Mouse (Mus musculus) hindbrain, embryonic 11.5 days (tissue): ENCODE data around the gene Rgs8. TPM values are rescaled to one million over a fixed set of nuclear protein-coding genes. Genes with fewer than 3 reads are reported as not detected.
A peak's percentile ranks its signal among the peaks of the same experiment; 100 is the strongest.

ENCODE experiments used
- ATAC-seq: fragments of 200-750 bp; cut with Nextera tagmentation; 2 replicates; pipeline ENCODE4 v1.8.0; 2017; ENCODE audit warnings: mild to moderate bottlenecking, moderate TSS enrichment, moderate library complexity; ENCODE audit not compliant: low FRiP score
- DNase-seq: peaks from one replicate; pipeline ENCODE4 v3.0.0-alpha.2; 2015; ENCODE audit warnings: low spot score
- H3K27ac ChIP-seq: fragments of 300-500 bp; sonication (generic); 2 replicates; pipeline ENCODE4 v1.5.1; 2014; ENCODE audit warnings: mild to moderate bottlenecking, low read depth, low read length
- H3K27me3 ChIP-seq: fragments of 300-500 bp; sonication (generic); 2 replicates; pipeline ENCODE4 v1.6.1; 2014; ENCODE audit warnings: mild to moderate bottlenecking, low read length, moderate library complexity, mixed read lengths; ENCODE audit not compliant: control insufficient read depth, insufficient read depth
- H3K36me3 ChIP-seq: fragments of 300-500 bp; sonication (generic); 2 replicates; pipeline ENCODE4 v1.6.1; 2014; ENCODE audit warnings: mild to moderate bottlenecking, low read length, moderate library complexity, mixed read lengths; ENCODE audit not compliant: control insufficient read depth, insufficient read depth
- H3K4me1 ChIP-seq: fragments of 300-500 bp; sonication (generic); replicated peaks from 2 replicates; pipeline ENCODE4 v1.6.1; 2014; ENCODE audit warnings: low read length, mixed read lengths; ENCODE audit not compliant: control insufficient read depth, insufficient read depth
- H3K4me2 ChIP-seq: fragments of 300-500 bp; sonication (generic); replicated peaks from 2 replicates; pipeline ENCODE4 v1.6.1; 2014; ENCODE audit warnings: mild to moderate bottlenecking, low read depth, low read length
- H3K4me3 ChIP-seq: fragments of 300-500 bp; sonication (generic); 2 replicates; pipeline ENCODE4 v1.5.1; 2014; ENCODE audit warnings: low read depth, low read length
- H3K9ac ChIP-seq: fragments of 300-500 bp; sonication (generic); 2 replicates; pipeline ENCODE4 v1.6.1; 2014; ENCODE audit warnings: low read depth, low read length
- H3K9me3 ChIP-seq: fragments of 300-500 bp; sonication (generic); 2 replicates; pipeline ENCODE4 v1.6.1; 2016; ENCODE audit warnings: low read length; ENCODE audit not compliant: control insufficient read depth
- WGBS: fragments of 180-500 bp; shearing (Covaris S2); extraction: QIAGEN DNeasy Blood & Tissue Kit; methylation state at CpG from one replicate; pipeline ENCODE4 v1.1.7; 2014; 5-methylcytosine and 5-hydroxymethylcytosine counted together
- polyA plus RNA-seq: library from polyadenylated mRNA; unstranded; fragments of >200 nt; fragmentation: Nextera tagmentation; extraction: Ambion mirVana; gene quantifications from 2 replicates; pipeline ENCODE4 v1.2.1, GENCODE M21; 2014

The Rgs8 gene
- polyA plus RNA-seq, 1 experiment from 2014 or later, result 5.8 TPM

- Histone ChIP-seq H3K27ac (peak overlapping the region; percentile 84), H3K4me2 (peak overlapping the region; percentile 37), H3K27me3 (no peaks in the 10 kb centered on the region), H3K4me1 (peaks cover 5% of the 10 kb centered on the region), H3K4me3 (no peak overlapping the region), H3K9me3 (no peaks in the 10 kb centered on the region), H3K36me3 (no peaks in the 10 kb centered on the region), H3K9ac (peak overlapping the region; percentile 33; the same call in 1 of the 2 replicates)
- DNase-seq, result peak; percentile 53
- peak; percentile 61 for ATAC-seq
- 4% methylated on average over 13 of the region's 13 CpGs for WGBS
Measured at GRCm38 (mm10) chr1:153641940-153642501, 10.8 kb upstream of the Rgs8 start.

GRCm38 (mm10) chr1:153653674-153654073 lies 849 bp downstream of the Rgs8 start:
- H3K4me1 ChIP-seq, result no peaks in the 10 kb centered on the region; the same call in 1 of the 2 replicates
- H3K27ac ChIP-seq, result 0 out of 2 replicates have a peak overlapping the region, but pooled peaks have one; percentile 47
- H3K4me2 ChIP-seq, result peak overlapping the region; percentile 67
- H3K27me3 ChIP-seq, result no peaks in the 10 kb centered on the region; the same call in 1 of the 2 replicates
- H3K4me3 ChIP-seq, result peak overlapping the region; percentile 34
- DNase-seq (peak; percentile 40), ATAC-seq (no peak)
- 5% methylated on average over 5 of the region's 5 CpGs for WGBS
- peak overlapping the region; percentile 51; the same call in 1 of the 2 replicates for H3K9ac ChIP-seq
- H3K36me3 ChIP-seq, result no peaks in the 10 kb centered on the region
- H3K9me3 ChIP-seq, result no peaks in the 10 kb centered on the region

- H3K27ac ChIP-seq, result peak overlapping the region; percentile 27; the same call in 1 of the 2 replicates
- no peaks in the 10 kb centered on the region for H3K36me3 ChIP-seq
- H3K9me3 ChIP-seq, result no peaks in the 10 kb centered on the region
- H3K4me3 ChIP-seq, result no peak overlapping the region
- ATAC-seq (no peak), DNase-seq (peak; percentile 32)
- H3K27me3 ChIP-seq, result no peaks in the 10 kb centered on the region
- peaks cover 12% of the 10 kb centered on the region for H3K4me1 ChIP-seq
- no peak overlapping the region for H3K4me2 ChIP-seq
- no peak overlapping the region for H3K9ac ChIP-seq
- 28% methylated on average over 9 of the region's 9 CpGs for WGBS
Measured at GRCm38 (mm10) chr1:153659666-153660065, 6.8 kb downstream of the Rgs8 start.

- no peak overlapping the region for H3K9ac ChIP-seq
- no peaks in the 10 kb centered on the region for H3K36me3 ChIP-seq
- ATAC-seq (peak; percentile 53), DNase-seq (peak; percentile 46)
- H3K4me1 ChIP-seq, result peaks cover 16% of the 10 kb centered on the region
- H3K4me2 ChIP-seq, result peak overlapping the region; percentile 19; the same call in 1 of the 2 replicates
- peak overlapping the region; percentile 72 for H3K27ac ChIP-seq
- H3K9me3 ChIP-seq, result no peaks in the 10 kb centered on the region
- H3K27me3 ChIP-seq, result no peaks in the 10 kb centered on the region
- 28% methylated on average over 15 of the region's 15 CpGs for WGBS
- H3K4me3 ChIP-seq, result no peak overlapping the region
Measured at GRCm38 (mm10) chr1:153660982-153661688, 8.3 kb downstream of the Rgs8 start.

- no peak overlapping the region for H3K9ac ChIP-seq
- 42% methylated on average over 4 of the region's 4 CpGs for WGBS
- H3K4me3 ChIP-seq, result no peak overlapping the region
- no peaks in the 10 kb centered on the region for H3K36me3 ChIP-seq
- ATAC-seq, result no peak
- no peaks in the 10 kb centered on the region for H3K27me3 ChIP-seq
- H3K9me3 ChIP-seq, result no peaks in the 10 kb centered on the region
- H3K4me2 ChIP-seq, result peak overlapping the region; percentile 19; the same call in 1 of the 2 replicates
- DNase-seq, result no peak
- H3K27ac ChIP-seq, result peak overlapping the region; percentile 72
- peaks cover 16% of the 10 kb centered on the region for H3K4me1 ChIP-seq
Measured at GRCm38 (mm10) chr1:153661689-153662002, 8.8 kb downstream of the Rgs8 start.

GRCm38 (mm10) chr1:153662362-153662761 lies 9.5 kb downstream of the Rgs8 start:
- H3K36me3 ChIP-seq, result no peaks in the 10 kb centered on the region
- no peak overlapping the region for H3K4me2 ChIP-seq
- no peak for DNase-seq
- no peak overlapping the region for H3K27ac ChIP-seq
- no peak overlapping the region for H3K9ac ChIP-seq
- peaks cover 18% of the 10 kb centered on the region for H3K4me1 ChIP-seq
- no peaks in the 10 kb centered on the region for H3K27me3 ChIP-seq
- H3K4me3 ChIP-seq, result no peak overlapping the region
- no peaks in the 10 kb centered on the region for H3K9me3 ChIP-seq
- ATAC-seq, result 0 out of 2 replicates have a peak, but pooled peaks have one; percentile 5
- 17% methylated on average over 4 of the region's 4 CpGs for WGBS

- no peaks in the 10 kb centered on the region for H3K9me3 ChIP-seq
- H3K4me3 ChIP-seq, result no peak overlapping the region
- ATAC-seq, result peak; percentile 71
- H3K27ac ChIP-seq, result peak overlapping the region; percentile 74
- peaks cover 22% of the 10 kb centered on the region for H3K4me1 ChIP-seq
- H3K9ac ChIP-seq, result no peak overlapping the region
- peak; percentile 53 for DNase-seq
- no peaks in the 10 kb centered on the region for H3K36me3 ChIP-seq
- H3K4me2 ChIP-seq, result peak overlapping the region; percentile 34
- no peaks in the 10 kb centered on the region for H3K27me3 ChIP-seq
- WGBS, result 4% methylated on average over 10 of the region's 10 CpGs
Measured at GRCm38 (mm10) chr1:153665066-153665715, 12.4 kb downstream of the Rgs8 start.

GRCm38 (mm10) chr1:153666236-153666635 lies 13.4 kb downstream of the Rgs8 start:
- no peaks in the 10 kb centered on the region for H3K36me3 ChIP-seq
- no peak for DNase-seq
- no peak overlapping the region for H3K4me2 ChIP-seq
- WGBS, result 14% methylated on average over 1 of the region's 1 CpGs
- H3K4me1 ChIP-seq, result peaks cover 21% of the 10 kb centered on the region
- no peak overlapping the region for H3K9ac ChIP-seq
- no peak overlapping the region for H3K27ac ChIP-seq
- H3K27me3 ChIP-seq, result no peaks in the 10 kb centered on the region; the same call in 1 of the 2 replicates
- no peaks in the 10 kb centered on the region for H3K9me3 ChIP-seq
- no peak overlapping the region for H3K4me3 ChIP-seq
- ATAC-seq, result no peak
